Mouse (Mus musculus) heart, postnatal 10 days (tissue): ENCODE data around the gene Ist1. TPM values are rescaled to one million over a fixed set of nuclear protein-coding genes. Genes with fewer than 3 reads are reported as not detected.

Experiments
- total RNA-seq, 2 experiments: library from RNA; stranded (reverse); gene quantifications; 2 replicates each; pipeline ENCODE4 v1.2.3; 2021

The Ist1 gene
- total RNA-seq, 2 experiments from 2014 or later, result 61.7 to 62.6 TPM

Other genes starting within 250 kb of the Ist1 start
- gene Pmfbp1, start 199.2 kb downstream of the Ist1 start, total RNA-seq, result not detected
- 10 to 100 TPM; 18.0 to 18.6 TPM for gene Dhx38, start 127.4 kb downstream of the Ist1 start, total RNA-seq
- gene Txnl4b, start 127.4 kb downstream of the Ist1 start, total RNA-seq, result 1 to 10 TPM; 5.3 to 6.9 TPM
- 1 to 10 TPM; 2.6 to 4.5 TPM for gene Hp, start 114.1 kb downstream of the Ist1 start, total RNA-seq
- 10 to 100 TPM; 14.1 to 18.7 TPM for gene Dhodh, start 84.6 kb downstream of the Ist1 start, total RNA-seq
- gene Pkd1l3, start 78.7 kb downstream of the Ist1 start, total RNA-seq, result under 1 TPM in 1 of 2 experiments, not detected in 1; 0.26 TPM
- 10 to 100 TPM; 13.1 to 15.2 TPM for gene Zfp821, start 12.3 kb upstream of the Ist1 start, total RNA-seq
- 10 to 100 TPM; 34.7 to 36.7 TPM for gene Atxn1l, start 44.5 kb upstream of the Ist1 start, total RNA-seq
- gene Ap1g1, start 85.3 kb upstream of the Ist1 start, total RNA-seq, result 10 to 100 TPM; 53.2 to 53.6 TPM
- gene Phlpp2, start 175.3 kb upstream of the Ist1 start, total RNA-seq, result 1 to 10 TPM; 5.6 to 6.4 TPM